Mouse (Mus musculus) adrenal gland, adult 18-20 months (tissue): Measurements from ENCODE around the gene Cep95. TPM values are rescaled to one million over a fixed set of nuclear protein-coding genes. Genes with fewer than 3 reads are reported as not detected.
"Not testable (repeated sequence)": the region's sequence is repeated elsewhere in the genome, so short reads cannot be mapped to it uniquely, and the experiment has no call there.

Experiments used
- DNase-seq, 2 experiments: peaks; one replicate each; pipeline ENCODE4 v3.0.0; 2021 to 2022; ENCODE audit warnings: low spot score in 2 of 2
- long read RNA-seq, 2 experiments: library from polyadenylated mRNA; stranded (forward); transcript quantifications; one replicate each; pipeline ENCODE4 v2.0.0; 2021
- total RNA-seq, 2 experiments: library from RNA; stranded (reverse); gene quantifications; 1 replicate in 1 of 2; 2 replicates in 1 of 2; pipeline ENCODE4 v1.2.3; 2021

The Cep95 gene
- total RNA-seq, result 1 to 10 TPM; 7.6 to 8.4 TPM
- long read RNA-seq, experiment 1, partial matches to known transcripts, result 0 of 6 reads
- long read RNA-seq, experiment 1, other reads (novel, unspliced or antisense), result 3 of 6 reads
- long read RNA-seq, experiment 2, transcript Cep95-201 (20 exons, 2,696 nt), result major isoform, 5 of 19 reads
- long read RNA-seq, experiment 2, partial matches to known transcripts, result 1 of 19 reads
- long read RNA-seq, experiment 2, other reads (novel, unspliced or antisense), result 13 of 19 reads

DNA sequence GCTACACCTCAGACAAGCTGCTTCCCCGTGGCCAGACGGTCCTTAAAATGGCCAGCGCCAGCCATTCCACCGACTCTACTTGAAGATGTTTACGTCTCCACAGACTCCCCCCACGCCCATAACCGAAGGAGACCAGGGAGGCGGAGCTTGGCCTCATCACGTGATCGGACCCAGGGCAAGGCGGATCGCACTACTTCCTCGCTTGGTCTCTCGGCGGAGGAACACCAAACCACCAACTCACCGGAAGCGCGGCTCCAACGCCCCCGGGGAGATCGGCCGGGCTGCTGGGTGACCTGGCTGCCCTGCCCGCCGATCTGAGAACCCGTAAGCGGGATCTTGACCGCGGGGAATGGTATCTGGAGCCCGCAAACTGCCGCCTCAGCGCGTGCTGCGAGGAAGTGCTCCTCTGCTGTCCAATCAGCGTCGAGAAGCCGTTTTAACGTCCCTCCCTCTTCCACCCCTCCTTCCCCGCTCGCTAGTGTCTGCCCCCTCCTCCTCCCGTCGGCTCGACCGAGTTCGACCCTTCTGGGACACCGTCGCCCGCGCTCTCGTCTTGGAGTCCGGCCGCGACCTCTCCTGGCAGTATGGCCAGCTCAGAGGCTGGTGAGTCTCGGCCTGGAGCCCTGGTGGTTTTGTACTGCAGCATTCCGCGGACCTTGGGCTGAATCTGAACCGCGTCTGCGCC, at the start of gene Cep95, which contains the start of gene Ddx5:
Gene Cep95 (plus strand): TSS at position 478 of the 685 bp plus-strand sequence.
Gene Ddx5 (minus strand): TSS at position 411 of the 685 bp plus-strand sequence.
- peak; percentile 90 to 94 for DNase-seq

DNA sequence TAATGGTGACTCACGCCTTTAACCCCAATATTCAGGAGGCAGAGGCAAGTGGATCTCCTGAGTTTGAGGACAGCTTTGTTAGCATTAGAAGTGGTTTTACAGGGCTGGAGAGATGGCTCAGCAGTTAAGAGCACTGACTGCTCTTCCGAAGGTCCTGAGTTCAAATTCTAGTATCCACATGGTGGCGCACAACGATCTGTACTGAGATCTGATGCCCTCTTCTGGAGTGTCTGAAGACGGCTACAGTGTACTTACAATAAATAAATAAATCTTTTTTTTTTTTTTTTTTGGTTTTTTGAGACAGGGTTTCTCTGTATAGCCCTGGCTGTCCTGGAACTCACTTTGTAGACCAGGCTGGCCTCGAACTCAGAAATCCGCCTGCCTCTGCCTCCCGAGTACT, 48.3 kb upstream of the Cep95 start:
- DNase-seq, result not testable (repeated sequence)

DNA sequence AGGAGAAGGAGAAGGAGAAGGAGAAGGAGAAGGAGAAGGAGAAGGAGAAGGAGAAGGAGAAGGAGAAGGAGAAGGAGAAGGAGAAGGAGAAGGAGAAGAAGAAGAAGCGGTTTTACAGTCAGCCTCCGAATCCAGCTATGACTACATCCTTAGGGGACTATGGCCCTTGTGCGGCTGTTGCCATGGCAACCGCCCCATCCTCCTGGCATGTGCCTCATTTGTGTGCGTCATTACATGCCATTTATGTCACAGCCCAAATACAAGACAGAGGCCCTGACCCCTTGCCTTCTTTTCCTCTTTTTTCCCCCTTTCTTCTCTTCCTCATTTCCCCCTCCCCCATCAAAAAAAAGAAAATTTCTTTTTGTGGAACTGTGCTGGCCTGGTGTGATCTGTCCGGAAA, 47.8 kb upstream of the Cep95 start:
- no peak for DNase-seq

DNA sequence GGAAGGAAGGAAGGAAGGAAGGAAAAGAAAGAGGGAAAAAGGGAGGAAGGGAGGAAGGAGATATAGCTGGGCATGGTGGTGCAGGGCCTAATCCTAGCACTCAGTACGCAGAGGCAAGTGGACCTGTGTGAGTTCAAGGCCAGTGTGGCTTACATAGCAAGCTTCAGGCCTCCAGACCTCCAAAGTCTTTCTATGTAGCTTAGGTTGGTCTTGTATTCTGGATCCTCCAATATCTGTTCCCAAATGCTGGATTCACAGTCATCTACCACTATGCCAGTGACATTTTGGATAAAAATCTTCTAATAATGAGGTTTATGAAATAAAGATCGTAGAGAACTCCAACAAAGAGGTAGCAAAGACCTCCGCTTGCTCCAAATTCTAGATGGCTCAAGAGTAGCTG, 47.2 kb upstream of the Cep95 start:
- no peak for DNase-seq

DNA sequence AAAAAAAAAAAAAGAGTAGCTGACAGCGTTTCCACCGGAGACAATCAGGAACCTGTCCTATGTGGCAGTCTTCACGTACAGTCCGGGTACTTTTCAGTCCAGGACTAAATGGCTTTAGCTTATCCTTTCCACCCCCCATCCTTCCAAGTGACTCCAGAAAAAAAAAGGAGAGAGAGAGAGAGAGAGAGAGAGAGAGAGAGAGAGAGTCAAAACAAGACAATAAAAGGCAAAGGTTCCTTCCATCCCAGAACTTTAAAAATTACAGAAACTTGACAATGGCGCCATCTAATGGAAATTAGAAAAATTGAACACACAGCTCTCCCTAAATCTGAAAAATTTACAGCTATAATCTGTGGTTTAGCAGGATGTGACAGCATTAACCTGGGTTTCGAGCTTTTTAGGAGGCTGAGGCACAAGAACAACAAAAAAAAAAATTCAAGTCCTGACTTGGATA, 46.6 kb upstream of the Cep95 start:
- no peak for DNase-seq

DNA sequence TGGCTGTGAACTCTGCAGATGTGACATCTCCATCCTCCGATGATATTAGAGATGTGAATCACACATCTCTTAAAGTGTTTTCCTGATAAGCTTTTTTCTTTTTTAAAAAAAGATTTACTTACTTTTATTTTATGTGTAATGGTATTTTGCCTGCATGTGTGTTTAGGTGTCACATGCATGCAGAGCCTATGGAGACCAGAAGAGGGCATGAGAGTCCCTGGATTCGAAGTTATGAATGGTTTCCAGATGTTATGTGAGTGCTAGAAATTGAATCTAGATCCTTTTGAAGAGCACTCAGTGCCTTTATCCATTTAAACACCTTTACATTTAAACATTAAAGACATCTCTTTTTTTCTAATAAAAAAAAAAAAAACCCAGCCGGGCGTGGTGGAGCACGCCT, 44.1 kb upstream of the Cep95 start:
- DNase-seq, result no peak

DNA sequence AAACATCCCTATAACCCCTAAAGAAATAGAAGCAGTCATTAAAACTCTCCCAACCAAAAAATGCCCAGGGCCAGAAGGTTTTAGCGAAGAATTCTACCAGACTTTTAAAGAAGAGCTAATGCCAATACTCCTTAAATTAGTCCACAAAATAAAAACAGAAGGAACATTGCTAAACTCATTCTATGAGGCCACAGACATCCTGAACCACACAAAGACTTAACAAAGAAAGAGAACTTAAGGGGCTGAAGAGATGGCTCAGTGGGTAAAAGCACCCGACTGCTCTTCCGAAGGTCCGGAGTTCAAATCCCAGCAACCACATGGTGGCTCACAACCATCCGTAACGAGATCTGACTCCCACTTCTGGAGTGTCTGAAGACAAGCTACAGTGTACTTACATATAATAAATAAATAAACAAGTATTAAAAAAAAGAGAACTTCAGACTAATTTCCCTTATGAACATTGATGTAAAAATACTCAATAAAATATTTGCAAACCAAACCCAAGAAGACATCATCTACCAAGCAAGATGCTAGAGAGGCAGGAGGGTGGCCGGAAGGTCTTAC, 39.4 kb upstream of the Cep95 start:
- DNase-seq, result not testable (repeated sequence)

DNA sequence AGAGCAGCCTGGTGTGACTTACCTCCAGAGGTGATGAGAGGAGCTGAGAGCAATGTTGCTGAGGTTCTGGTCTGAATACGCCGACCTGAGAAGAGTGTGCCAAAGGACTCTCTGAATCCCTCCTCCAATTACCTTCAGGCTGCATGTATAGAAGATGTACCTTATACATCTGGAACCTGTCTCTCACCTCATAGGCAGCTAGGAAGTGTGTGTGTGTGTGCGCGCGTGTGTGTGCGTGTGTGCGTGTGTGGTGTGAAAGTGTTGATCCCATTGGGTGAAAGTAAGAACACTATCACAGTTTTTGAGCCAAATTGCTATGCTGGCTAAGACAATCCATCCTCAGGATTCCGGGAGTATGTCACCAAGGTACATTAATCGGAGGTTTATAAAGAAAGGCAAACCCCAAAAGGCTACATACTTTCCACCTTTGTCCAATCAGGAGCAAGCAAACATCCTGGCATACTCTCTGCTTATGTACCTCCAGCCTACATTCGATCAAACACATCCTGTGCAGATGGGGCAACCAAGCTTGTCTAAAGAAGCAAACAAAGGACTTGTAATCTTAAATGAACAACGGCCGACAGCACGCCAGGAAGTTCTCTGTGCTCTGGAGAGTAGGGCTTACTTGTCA, 38.8 kb upstream of the Cep95 start, which contains the start of gene Pecam1:
Gene Pecam1 (minus strand): TSS at position 508 of the 631 bp plus-strand sequence.
- no peak for DNase-seq

DNA sequence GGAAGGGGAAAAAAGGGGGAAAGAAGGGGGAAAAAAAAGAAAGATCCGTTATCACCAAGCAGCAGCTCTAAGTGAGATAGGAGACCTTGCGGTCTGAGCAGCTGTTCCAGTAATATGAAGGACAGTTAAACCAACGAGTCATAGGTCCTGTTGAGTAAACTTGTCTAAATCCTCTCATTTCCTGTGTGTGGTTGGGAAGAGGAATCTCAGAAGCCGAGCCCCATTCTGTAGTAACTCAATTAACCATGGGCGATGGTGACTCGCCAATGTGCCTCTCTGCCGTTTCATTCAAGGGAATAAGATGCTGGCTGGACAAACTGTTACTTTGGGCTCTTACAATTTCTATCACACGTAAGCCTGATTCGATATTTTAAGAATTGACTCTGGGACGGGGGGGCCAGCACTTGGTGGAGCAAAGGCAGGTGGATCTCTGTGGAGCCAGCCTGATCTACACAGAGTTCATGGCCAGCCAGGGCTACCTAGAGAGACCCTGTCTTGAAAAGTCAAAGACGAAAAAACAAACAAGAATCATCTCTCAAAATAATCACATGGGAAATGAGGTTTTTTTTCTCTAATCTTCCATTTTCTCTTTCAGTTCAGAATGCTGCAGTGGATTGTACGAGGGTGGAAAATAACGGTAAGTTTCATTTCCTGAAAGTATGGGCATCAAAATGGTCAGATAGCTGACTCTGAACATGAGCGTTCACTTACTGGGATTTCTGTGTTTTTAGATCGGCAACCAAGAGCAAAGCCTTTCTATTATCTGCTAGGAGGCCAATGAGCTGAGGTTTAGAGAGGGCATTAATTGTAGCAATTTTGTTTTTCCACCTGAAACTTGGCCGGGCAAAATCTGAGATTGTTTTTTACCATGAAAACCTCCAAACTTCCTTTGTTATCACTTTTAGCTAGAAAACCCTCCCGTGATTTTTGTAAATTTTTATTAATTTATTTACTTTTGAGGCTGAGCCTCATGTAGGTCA, 37.7 kb upstream of the Cep95 start, which contains the start of gene Milr1:
Gene Milr1 (plus strand): TSS at position 188 of the 980 bp plus-strand sequence.
- DNase-seq, result no peak

DNA sequence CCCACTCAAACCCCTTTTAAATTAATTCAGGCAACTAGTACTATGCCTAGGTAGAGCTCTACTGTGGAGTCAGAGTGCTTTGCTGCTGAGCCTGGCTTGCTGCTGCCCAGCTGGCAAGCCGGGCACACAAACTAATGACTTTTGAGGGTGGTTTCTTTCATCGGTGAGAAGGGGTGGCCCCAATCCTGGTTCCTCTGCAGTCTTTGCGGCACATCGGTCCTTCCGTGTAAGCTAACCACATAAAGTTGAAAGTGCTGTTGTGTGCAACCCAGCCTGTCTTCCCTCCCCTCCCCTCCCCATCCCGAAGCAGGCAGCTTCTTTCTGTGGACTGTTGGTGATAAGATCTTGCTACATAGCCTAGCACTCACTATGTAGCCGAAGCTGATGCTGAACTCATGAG, 36.9 kb upstream of the Cep95 start:
- DNase-seq, result no peak

DNA sequence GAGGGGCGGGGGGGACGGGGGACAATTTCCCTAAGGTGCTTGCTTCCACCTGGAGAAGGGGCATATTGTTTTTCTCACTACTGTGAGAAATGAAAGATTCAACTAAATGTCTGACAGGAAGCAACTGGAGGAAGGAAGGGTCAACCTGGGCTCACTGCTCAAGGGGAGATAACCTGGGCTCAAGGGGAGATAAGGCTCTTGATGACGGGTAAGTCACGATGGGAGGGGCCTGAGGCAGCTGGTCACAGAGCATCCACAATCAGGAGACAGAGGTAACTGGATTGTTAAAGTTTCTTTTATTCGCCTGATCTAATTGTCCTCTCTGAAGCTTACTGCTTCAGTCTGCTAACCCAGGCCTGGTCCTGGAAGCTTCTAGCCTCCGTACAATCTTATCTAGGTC, 35.7 kb upstream of the Cep95 start:
- DNase-seq, result no peak

DNA sequence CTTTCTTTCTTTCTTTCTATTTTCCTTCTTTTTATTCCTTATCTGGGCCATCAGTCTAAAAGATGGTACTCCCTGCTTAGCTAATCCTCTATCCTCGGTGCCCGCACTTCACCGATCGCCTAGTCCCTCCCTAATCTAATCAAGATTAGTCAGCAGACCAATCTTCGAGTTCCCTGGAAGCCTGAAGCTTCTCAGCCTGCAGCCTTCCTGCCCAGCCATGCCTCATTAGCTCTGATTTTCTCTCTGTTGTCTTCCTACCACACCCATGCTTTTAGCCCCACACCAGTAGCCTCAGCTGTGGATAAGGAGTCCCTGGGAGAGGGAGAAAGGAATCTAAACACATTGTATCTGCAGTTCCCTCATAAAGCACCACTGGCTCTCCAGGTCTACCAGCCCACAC, 33.5 kb upstream of the Cep95 start:
- DNase-seq, result no peak

DNA sequence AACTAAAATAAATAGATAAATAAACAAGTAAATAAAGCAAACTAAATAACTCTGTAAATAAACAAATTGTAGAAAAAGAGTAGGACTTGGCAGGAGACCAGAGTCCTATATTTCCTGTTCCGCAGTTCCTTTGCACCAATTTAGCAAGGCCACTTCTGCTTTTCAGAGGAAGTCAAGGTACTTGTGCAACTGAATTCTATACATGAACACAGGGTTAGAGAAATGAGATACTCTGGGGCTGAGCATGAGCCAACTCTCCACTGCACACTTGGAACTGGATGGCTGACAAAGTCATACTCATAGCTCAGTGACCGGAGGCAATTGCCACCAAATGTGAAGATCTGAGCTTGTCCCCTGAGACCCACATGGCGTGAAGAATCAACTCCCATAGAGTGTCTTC, 30.0 kb upstream of the Cep95 start:
- DNase-seq, result no peak

DNA sequence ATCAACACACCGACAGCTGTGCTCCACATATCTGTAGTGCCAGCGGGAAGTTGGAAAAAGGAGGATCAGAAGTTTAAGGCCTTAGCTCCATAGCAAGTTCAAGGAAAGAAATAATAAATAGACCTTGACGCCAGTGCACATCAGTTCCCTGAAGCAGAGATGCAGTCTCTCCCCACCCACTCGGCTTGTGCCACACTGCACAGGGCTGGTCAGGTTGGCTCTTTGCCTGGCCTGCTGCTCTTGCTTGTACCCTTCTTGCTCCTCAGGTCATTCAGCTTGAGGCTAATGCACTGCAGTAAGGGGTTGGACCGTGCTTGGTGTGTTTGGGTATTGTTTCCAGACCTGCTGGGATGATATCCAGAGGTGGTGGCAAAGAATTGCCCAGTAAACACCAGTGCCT, 28.5 kb upstream of the Cep95 start:
- DNase-seq, result no peak

DNA sequence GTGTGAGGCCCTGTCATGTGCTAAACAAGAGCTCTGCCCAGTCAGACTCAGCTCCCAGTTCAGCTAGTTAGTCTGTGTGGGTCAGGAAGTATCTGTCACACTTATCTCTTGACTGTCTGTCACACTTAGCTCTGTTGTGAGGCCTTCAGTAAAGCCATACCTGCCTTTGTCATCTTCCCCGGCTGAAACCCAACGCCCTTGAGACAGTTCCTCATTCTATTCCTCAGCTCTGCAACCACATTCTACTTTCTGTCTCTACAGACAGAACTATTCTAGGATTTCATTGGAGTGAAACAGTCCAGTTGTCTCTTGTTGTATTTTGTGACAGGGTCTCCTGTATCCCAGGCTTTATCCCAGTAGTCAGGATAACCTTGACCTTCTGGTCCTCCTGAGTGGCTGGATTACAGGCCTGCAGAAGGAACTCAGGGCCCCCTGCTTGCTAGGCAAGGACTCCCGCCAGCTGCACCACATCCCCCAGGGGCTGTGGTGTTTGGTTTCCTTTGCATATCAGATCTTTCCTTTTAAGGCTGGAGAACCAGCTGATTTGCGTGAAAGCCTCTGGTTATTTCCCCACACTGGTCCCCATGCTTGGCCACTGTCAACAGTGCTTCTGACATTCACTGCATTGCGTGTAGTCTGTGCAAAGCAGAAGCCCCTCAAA, 26.8 kb upstream of the Cep95 start:
- no peak for DNase-seq

DNA sequence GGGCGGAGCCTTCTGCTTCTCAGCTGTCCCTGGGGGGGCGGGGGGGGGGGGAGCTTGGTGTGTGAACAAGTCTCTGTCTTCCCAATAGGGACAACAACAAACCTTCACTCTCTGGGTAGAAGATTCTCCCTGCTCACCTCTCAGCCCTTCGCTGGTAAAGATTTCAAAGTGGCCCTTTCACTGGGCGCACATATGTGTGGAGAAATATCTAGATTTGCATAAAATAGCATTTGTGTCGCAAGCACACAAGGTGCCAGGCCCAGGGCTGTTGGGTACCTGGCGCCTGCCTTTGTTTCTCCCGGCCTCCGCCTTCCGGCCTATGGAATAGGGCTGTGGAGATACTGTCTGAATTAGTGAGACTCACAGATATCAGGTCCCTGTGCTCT, 26.3 kb upstream of the Cep95 start:
- no peak for DNase-seq

DNA sequence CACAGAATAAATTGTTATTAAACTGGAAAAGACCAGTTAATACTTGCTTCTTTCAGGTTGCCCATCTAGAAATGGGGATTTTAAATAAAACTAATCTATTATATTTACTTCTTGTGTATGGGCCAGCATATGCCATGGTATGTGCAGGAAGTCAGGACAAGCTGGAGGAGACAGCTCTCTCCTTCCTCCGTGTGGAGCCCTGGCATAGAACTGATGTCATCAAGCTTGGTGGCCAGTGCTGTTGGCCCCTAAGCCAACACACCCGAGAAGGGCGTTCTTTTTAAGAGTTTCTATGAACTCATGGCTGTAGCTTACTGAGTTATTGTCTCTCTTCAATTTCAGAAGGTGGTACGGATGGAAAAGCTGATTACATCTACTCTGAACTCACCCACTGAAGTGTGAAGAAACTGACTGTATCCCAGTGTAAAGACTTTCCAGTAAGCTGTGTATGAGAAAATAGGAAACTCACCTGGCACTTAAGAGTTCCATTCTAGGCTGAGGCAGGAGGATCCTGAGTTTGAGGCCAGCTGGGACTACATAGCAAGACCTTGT, 22.4 kb upstream of the Cep95 start:
- DNase-seq, result no peak

DNA sequence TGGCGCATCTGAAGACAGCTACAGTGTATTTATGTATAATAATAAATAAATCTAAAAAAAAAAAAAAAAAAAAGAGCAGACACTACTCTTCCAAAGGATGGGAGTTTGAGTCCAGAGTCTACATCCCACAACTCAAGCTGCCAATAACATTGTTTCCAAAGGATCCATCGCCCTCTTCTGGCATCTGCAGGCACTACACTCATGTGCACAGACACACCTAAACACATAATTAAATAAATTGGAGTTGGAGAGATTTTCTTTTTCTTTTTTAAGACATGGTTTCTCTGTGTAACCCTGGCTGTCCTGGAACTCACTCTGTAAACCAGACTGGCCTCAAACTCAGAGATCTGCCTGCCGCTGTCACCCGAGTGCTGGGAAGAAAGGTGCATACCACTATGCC, 21.5 kb upstream of the Cep95 start:
- no peak for DNase-seq

DNA sequence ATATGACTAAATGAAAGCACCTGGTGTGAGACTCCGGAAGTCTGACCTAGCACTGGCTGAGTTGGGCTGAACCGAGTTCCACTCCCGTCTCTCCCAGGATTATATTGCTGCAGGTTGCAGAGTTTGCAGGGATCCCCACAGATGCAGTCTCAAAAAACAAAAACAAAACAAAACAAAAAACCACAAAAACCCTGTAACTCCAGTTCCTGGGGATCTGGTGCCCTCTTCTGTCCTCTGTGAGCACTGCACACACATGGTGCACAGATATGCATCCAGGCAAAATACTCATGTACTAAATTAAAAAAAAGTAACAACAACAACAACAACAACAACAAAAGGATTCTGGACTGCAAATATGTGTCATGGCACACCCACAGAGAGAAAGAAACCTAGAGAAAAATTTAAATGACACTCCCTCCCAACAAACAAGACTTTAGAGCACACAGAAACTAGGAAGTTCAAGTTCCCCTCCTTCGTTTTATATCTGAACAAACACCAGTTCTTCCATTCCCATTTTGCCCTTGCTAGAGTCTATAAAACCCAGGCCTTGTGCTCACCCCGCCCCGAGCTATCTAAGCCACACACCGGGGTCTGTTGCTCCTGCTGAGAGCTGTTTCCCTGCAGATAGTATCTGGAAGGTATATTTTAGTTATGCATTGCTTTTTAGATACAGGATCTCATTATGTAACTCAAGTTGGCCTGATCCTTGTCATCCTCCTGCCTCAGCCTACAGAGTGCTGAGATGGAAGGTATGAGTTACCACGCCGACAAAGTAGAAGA, 18.7 kb upstream of the Cep95 start:
- DNase-seq, result no peak
